Mouse (Mus musculus) stomach, postnatal 0 days (tissue): ENCODE measurements around the gene Sertad1. TPM values are rescaled to one million over a fixed set of nuclear protein-coding genes. Genes with fewer than 3 reads are reported as not detected.

Experiments
- ATAC-seq: fragments of 200-750 bp; cut with Nextera tagmentation; 2 replicates; pipeline ENCODE4 v1.8.0; 2017; ENCODE audit not compliant: low FRiP score, low TSS enrichment
- DNase-seq: peaks from one replicate; pipeline ENCODE4 v3.0.0-alpha.2; 2016; ENCODE audit warnings: low spot score
- H3K27ac ChIP-seq: fragments of 300-500 bp; sonication (generic); replicated peaks from 2 replicates; pipeline ENCODE4 v1.5.1; 2014; ENCODE audit warnings: mild to moderate bottlenecking, control low read depth
- H3K27me3 ChIP-seq: fragments of 300-500 bp; sonication (generic); 2 replicates; pipeline ENCODE4 v1.6.1; 2014; ENCODE audit warnings: low read length; ENCODE audit not compliant: control insufficient read depth, insufficient read depth
- H3K36me3 ChIP-seq: fragments of 300-500 bp; sonication (generic); 2 replicates; pipeline ENCODE4 v1.6.1; 2014; ENCODE audit warnings: low read length, mixed read lengths; ENCODE audit not compliant: control insufficient read depth, insufficient read depth
- H3K4me1 ChIP-seq: fragments of 300-500 bp; sonication (generic); replicated peaks from 2 replicates; pipeline ENCODE4 v1.6.1; 2014; ENCODE audit warnings: antibody characterized with exemption; ENCODE audit not compliant: control insufficient read depth, insufficient read depth
- H3K4me2 ChIP-seq: fragments of 300-500 bp; sonication (generic); replicated peaks from 2 replicates; pipeline ENCODE4 v1.6.1; 2014; ENCODE audit warnings: low read depth, mild to moderate bottlenecking, control low read depth, moderate library complexity
- H3K4me3 ChIP-seq: fragments of 300-500 bp; sonication (generic); 2 replicates; pipeline ENCODE4 v1.5.1; 2014; ENCODE audit warnings: low read depth, low read length, control low read depth
- H3K9ac ChIP-seq: fragments of 300-500 bp; sonication (generic); 2 replicates; pipeline ENCODE4 v1.6.1; 2014; ENCODE audit warnings: mild to moderate bottlenecking, low read length, control low read depth, mixed read lengths
- H3K9me3 ChIP-seq: fragments of 300-500 bp; sonication (generic); 2 replicates; pipeline ENCODE4 v1.6.1; 2016; ENCODE audit warnings: low read length; ENCODE audit not compliant: control insufficient read depth
- CTCF ChIP-seq: IDR thresholded peaks from 2 replicates; pipeline ENCODE4 v1.5.1; 2016; ENCODE audit warnings: antibody characterized with exemption, low read depth, mild to moderate bottlenecking, moderate library complexity
- EP300 ChIP-seq: optimal IDR thresholded peaks from 2 replicates; pipeline ENCODE3; 2016; ENCODE audit warnings: antibody characterized with exemption
- WGBS: fragments of 180-500 bp; shearing (Covaris S2); extraction: QIAGEN DNeasy Blood & Tissue Kit; methylation state at CpG from one replicate; pipeline ENCODE4 v1.1.7; 2014; 5-methylcytosine and 5-hydroxymethylcytosine counted together
- polyA plus RNA-seq: library from polyadenylated mRNA; unstranded; fragments of >200 nt; fragmentation: Nextera tagmentation; extraction: Ambion mirVana; gene quantifications from 2 replicates; pipeline ENCODE4 v1.2.1, GENCODE M21; 2015

The Sertad1 gene
- polyA plus RNA-seq, 1 experiment from 2014 or later, result 53.0 TPM

- no peak for DNase-seq
- Histone ChIP-seq H3K36me3 (peaks cover 13% of the 10 kb centered on the region), H3K9ac (no peak overlapping the region), H3K27ac (no peak overlapping the region), H3K27me3 (no peaks in the 10 kb centered on the region), H3K4me3 (no peak overlapping the region), H3K9me3 (no peaks in the 10 kb centered on the region), H3K4me2 (no peak overlapping the region), H3K4me1 (no peaks in the 10 kb centered on the region; the same call in 1 of the 2 replicates)
- ATAC-seq, result no peak
- no peak for TF ChIP-seq EP300
- no peak for TF ChIP-seq CTCF
- WGBS, result 89% methylated on average over 8 of the region's 8 CpGs
Observed at GRCm38 (mm10) chr7:27537998-27538397, 51.3 kb downstream of the Sertad1 start.

DNA sequence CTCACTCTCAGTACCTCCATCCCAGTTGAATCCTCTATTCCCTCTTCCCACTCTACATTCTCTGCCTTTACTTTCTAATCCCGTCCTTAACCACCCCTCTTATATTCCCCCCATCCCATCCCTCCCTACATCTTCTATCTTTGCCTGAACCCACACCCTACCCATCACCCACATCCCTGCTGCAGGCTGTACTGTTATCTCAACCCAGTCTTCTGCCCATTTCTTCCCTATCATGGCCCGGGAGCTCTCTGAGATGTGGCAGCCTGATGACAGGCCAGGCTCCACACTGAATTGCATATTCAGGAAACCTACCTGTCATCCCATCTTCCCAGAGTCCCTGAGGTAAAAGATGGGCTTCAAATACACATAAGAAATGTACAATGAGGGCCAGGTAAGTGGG is 52.1 kb downstream of the Sertad1 start:
- H3K27me3 ChIP-seq, result no peaks in the 10 kb centered on the region
- no peak overlapping the region for H3K9ac ChIP-seq
- H3K4me3 ChIP-seq, result no peak overlapping the region
- TF ChIP-seq EP300 (no peak), CTCF (no peak)
- 94% methylated on average over 2 of the region's 2 CpGs for WGBS
- H3K9me3 ChIP-seq, result no peaks in the 10 kb centered on the region
- H3K4me2 ChIP-seq, result no peak overlapping the region
- no peak for DNase-seq
- no peaks in the 10 kb centered on the region; the same call in 1 of the 2 replicates for H3K4me1 ChIP-seq
- peaks cover 9% of the 10 kb centered on the region; the same call in 1 of the 2 replicates for H3K36me3 ChIP-seq
- no peak for ATAC-seq
- H3K27ac ChIP-seq, result no peak overlapping the region

Other genes with a start within 250 kb of the Sertad1 start
- gene Numbl, start 228.5 kb upstream of the Sertad1 start, polyA plus RNA-seq, result 12.8 and 14.6 TPM in 2 replicates
- gene Ltbp4, start 149.2 kb upstream of the Sertad1 start, polyA plus RNA-seq, result 81.0 and 94.8 TPM in 2 replicates
- 26.3 and 27.3 TPM in 2 replicates for gene Shkbp1, start 130.9 kb upstream of the Sertad1 start, polyA plus RNA-seq
- 0.28 and 0.57 TPM in 2 replicates for gene Gm20479, start 129.5 kb upstream of the Sertad1 start, polyA plus RNA-seq
- 0.24 and 0.25 TPM in 2 replicates for gene Sptbn4, start 39.2 kb upstream of the Sertad1 start, polyA plus RNA-seq
- gene Blvrb, start 38.9 kb upstream of the Sertad1 start, polyA plus RNA-seq, result 97.3 and 103 TPM in 2 replicates
- gene Sertad3, start 13.1 kb upstream of the Sertad1 start, polyA plus RNA-seq, result 23.9 and 25.2 TPM in 2 replicates
- 2.1 and 2.2 TPM in 2 replicates for gene Prx, start 12.4 kb downstream of the Sertad1 start, polyA plus RNA-seq
- 0.23 and 0.39 TPM in 2 replicates for gene Hipk4, start 36.4 kb downstream of the Sertad1 start, polyA plus RNA-seq
- 117 and 128 TPM in 2 replicates for gene Pld3, start 66.3 kb downstream of the Sertad1 start, polyA plus RNA-seq
- 11.4 TPM in 2 replicates for gene 2310022A10Rik, start 66.3 kb downstream of the Sertad1 start, polyA plus RNA-seq
- 42.6 and 46.5 TPM in 2 replicates for gene Akt2, start 104.6 kb downstream of the Sertad1 start, polyA plus RNA-seq
- gene Ttc9b, start 167.0 kb downstream of the Sertad1 start, polyA plus RNA-seq, result 1.4 and 1.6 TPM in 2 replicates
- gene Map3k10, start 187.7 kb downstream of the Sertad1 start, polyA plus RNA-seq, result 4.2 and 4.6 TPM in 2 replicates
- gene Zfp607b, start 202.4 kb downstream of the Sertad1 start, polyA plus RNA-seq, result 1.9 and 2.0 TPM in 2 replicates
- gene Zfp60, start 244.5 kb downstream of the Sertad1 start, polyA plus RNA-seq, result 8.4 and 9.3 TPM in 2 replicates